Mouse (Mus musculus) ES-Bruce4 (cell line): Measurements from ENCODE around the gene Ggta1.

ENCODE experiments used
- CTCF ChIP-seq: IDR thresholded peaks from one replicate; pipeline ENCODE4 v1.8.1; 2011; ENCODE audit warnings: low read depth, low read length
- EP300 ChIP-seq: IDR thresholded peaks from 2 replicates; pipeline ENCODE4 v1.6.1; 2011; ENCODE audit warnings: low read depth, low read length; ENCODE audit not compliant: insufficient read depth
- POLR2A ChIP-seq: IDR thresholded peaks from one replicate; pipeline ENCODE4 v1.8.1; 2011; ENCODE audit warnings: low read length; ENCODE audit not compliant: insufficient read depth

DNA sequence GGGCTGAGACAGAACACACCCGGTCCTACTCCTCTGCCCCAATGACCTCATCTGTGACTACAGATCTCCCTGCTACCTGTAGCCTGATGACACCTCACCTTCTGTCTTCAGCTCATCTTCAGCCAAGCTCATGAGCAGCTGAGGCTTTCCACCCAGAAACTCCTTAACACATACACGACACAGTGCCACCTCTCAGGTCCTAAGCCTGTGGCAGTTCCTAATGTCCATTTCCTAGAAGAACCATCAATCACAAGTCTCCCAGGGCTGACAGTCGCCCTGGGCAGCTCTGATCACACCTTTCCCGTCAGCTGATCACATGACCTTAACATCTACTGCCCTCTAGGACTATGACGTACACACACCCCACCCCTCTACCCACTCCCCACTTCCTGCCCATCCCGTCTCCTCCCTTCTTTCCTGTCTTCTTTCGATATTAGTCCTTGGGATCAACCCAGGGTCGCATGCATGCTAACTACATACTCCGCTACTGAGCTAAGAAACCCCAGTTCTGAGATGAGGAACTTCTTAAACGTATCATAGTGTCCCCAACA, 51.3 kb downstream of the Ggta1 start:
- TF ChIP-seq CTCF: no peak
- TF ChIP-seq POLR2A: no peak
- no peak for TF ChIP-seq EP300
